Mouse (Mus musculus) embryo, embryonic 11.5 days (tissue): ENCODE measurements around the gene Mpp1.
A peak's percentile ranks its signal among the peaks of the same experiment; 100 is the strongest.
"Not testable (repeated sequence)": the region's sequence is repeated elsewhere in the genome, so short reads cannot be mapped to it uniquely, and the experiment has no call there.

ENCODE experiments used
- DNase-seq: peaks from one replicate; pipeline ENCODE4 v3.0.0-alpha.2; 2012; ENCODE audit warnings: low read depth, low spot score

Gene Mpp1

DNA sequence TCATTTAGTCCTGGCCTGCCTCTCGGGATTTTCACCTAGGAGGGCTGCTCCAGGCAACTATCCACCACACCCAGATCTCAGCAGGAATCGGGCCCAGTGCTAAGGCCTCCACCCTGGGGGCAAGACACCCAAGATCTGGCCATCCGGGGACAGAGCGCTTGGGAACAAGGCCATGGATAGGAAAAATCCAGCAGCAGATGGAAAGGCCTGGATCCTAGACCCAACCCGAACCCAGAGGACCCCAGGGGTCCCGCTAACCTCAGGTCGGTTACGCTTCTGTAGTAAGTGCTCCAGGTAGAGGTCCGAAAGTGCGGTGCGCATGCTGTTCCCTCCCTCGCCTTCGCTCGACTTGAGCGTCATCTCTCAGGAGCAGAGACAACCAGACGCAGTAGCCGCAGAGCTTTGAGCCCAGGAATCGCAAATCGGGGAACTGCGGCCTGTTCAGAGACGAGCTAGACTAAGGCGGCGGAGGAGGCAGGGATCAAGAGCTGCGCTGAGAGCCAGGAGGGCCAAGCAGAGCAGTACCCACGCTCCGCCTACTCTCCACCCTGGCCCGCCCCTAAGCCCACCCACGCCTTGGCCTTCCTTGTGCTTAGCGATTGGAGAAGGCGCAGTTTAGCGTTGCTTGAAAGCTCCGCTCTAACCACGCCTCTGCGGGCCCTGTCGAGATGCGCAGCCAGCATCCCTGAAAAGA is at the start of gene Mpp1:
TSS of gene Mpp1 (minus strand) at position 550 of the 694 bp plus-strand sequence.
- peak; percentile 63 for DNase-seq

DNA sequence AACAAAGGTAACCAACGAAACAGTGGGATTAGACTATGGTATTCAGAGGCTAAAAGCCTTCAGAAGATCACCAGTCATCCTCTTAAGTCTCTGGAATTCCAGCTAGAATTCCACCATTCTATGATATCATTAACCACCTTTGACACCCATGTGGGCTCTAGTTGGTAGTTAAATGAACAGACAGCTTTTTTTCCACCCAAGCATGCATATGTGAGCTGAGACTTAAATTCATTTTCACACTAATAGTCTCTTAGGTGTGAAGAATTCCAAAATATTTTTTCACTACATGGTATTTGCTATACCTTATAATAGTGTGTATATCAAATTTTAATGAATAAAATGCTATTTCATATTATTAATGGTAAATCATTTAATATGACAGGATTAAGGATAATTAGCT is 32.9 kb upstream of the Mpp1 start, which contains the start of gene Smim9:
TSS of gene Smim9 (minus strand) at position 101 of the 400 bp plus-strand sequence.
- DNase-seq = no peak

DNA sequence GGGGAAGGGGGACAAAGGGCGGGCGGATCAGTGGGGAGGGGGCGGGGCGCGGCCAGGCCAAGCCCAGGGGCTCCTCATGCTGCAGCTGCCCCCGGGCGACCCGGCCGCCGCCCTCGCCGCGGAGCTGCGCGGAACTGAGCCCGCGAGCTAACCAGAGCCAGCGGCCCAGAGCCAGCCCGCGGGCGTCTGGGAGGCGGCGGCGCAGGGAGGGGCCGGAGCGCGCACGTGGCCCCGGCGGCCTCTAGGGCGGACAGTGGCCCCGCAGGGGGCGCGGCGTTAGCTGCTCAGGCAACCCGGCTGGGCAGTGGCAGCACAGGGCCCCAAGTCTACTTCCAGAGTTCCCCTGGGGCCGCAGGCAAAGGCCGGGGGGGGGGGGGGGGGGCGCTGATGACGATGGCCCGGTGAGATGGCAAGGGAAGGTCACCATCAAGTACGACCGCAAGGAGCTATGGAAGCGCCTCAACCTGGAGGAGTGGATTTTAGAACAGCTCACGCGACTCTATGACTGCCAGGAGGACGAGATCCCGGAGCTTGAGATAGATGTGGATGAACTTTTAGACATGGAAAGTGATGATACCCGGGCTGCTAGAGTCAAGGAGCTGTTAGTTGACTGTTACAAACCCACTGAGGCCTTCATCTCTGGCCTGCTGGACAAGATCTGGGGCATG is 24.9 kb upstream of the Mpp1 start:
- DNase-seq = peak; percentile 4

DNA sequence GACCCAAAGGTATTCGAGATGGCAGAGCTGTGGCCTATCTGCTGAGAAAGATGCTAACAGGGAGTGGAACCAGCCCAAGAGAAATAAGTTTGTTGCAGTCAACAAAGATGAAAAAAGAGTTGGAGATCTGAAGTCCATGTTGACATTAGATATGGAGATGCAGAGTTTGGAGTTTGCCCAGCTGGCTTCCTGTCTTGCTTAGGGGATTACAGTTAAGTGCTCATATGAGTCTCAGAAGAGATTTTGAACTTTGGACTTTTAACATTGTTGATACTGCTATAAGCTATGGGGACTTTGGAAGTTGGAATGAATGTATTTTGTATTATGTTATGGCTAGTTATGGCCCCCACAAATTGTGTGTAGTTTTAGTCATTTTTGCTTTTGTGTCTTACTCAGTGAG is 21.4 kb upstream of the Mpp1 start:
- no peak for DNase-seq

DNA sequence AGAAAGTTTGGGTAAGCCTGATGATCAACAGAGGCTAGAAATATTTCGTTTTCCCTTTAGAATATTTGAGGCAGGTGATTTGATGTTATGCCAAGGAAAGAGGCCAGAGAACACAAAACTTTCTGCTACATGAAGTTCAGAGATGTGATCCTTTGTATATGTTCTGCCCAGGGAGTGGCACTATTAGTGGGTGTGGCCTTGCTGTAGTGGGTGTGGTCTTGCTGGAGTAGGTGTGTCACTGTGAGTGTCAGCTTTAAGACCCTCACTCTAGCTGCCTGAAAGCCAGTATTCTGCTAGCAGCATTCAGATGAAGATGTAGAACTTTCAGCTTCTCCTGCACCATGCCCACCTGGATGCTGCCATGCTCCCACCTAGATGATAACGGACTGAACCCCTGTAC is 19.5 kb upstream of the Mpp1 start:
- no peak for DNase-seq

DNA sequence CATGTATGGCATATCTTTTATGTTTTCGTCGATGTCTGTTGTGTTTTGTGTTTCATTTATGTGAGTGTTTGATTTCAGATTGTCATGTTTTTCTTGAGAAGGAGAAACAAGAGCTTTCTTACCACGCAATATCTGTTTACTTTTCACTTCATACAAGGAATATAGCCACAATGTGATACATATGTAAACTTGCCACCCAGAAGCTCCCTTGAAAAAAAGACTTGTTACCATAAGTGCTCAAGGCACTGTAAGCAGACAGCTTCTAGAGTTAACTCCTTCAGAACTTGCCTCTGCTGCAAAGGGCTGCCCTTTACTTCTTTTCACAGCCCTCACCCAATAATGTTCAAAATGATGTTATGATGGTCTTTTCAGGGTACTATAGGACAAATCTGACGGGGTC is 17.6 kb upstream of the Mpp1 start:
- DNase-seq = no peak

DNA sequence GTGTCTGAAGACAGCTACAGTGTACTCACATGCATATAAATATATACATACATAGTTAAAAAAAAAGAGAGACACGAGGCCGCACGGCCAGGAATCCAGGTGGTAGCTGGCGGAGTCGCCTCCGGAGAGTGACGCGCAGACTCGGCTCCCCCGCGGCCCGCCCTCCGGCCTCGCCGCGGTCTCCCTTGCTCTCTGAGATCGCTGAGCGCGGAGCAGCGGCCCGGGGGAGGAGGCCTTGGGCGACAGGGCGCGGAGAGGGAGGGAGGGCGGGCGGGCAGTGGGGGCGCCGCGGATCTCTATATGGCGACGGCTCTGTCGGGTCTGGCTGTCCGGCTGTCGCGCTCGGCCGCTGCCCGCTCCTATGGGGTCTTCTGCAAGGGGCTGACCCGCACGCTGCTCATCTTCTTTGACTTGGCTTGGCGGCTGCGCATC is 12.3 kb upstream of the Mpp1 start:
- not testable (repeated sequence) for DNase-seq

DNA sequence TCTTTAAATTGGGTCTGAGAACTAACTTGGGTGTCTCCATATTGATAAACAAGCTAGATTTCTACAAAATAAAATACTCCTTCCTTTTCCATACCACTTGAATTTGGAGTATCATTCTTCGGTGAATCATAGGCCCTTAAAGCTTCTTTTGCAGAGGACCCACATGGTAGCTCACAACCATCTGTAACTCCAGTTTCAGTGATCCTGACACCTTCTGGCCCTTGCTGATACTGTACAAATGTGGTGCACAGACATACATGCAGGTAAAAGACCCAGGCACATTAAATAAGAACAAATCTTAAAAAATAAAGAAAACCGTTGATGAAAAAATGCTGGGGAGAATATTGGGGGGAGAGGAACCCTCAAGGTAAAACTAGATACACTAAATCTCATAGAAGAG is 7.4 kb upstream of the Mpp1 start:
- DNase-seq = no peak

DNA sequence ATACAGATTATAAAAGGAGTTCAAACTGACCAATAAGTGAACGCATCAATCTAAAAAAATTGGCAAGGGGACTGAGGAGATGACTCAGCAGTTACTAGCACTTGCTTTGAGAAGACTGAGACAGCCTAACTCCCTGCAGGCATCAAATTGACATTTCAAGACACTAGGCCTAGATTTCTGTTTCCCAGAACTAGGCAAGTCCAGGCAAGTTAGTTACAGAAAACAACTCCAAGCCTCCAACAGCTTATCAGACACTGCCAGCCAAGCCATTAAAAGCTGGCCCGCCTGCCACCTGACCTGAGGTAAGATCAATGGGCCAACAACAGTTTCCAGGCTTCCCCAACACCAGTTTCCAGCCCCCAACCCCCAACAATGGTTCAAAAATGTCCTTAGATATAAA is 6.9 kb upstream of the Mpp1 start:
- no peak for DNase-seq

DNA sequence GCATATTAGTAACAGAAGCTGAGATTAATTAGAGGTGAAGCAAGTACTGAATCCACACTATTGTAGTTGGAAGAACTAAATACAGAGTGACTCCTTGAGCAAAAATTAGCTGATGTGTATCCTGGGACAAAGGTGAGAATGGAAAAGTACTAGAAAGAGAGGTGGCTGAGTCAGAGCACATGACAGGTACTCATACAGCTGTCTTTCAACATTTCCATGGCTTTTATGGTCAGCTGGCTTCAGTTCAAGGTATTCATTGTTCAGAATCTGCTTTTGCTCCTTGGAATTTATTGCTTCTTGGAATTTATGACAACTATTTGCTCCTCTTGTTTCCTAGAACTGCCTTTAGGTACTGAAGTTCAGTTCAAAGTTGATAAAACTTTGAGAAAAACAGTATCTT is 6.1 kb upstream of the Mpp1 start:
- DNase-seq = no peak

DNA sequence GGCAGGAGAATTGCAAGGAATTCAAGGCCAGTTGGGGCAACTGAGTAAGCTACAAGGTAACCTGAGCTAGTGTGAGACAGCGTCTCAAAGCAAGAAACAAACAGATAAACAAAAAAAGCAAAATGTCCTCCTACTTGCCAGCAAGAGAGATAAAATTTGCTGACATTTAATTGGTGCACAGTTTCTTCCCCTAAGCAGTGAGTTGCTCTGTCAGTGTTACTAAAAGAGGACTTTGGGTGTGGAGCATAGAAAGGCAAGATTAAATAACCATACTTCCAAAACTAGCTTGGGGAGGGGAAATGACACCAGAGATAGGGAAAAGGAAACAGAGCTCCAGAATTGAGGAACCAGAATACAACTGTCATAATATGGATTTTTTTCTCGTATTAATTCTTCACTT is 1.3 kb downstream of the Mpp1 start:
- no peak for DNase-seq

DNA sequence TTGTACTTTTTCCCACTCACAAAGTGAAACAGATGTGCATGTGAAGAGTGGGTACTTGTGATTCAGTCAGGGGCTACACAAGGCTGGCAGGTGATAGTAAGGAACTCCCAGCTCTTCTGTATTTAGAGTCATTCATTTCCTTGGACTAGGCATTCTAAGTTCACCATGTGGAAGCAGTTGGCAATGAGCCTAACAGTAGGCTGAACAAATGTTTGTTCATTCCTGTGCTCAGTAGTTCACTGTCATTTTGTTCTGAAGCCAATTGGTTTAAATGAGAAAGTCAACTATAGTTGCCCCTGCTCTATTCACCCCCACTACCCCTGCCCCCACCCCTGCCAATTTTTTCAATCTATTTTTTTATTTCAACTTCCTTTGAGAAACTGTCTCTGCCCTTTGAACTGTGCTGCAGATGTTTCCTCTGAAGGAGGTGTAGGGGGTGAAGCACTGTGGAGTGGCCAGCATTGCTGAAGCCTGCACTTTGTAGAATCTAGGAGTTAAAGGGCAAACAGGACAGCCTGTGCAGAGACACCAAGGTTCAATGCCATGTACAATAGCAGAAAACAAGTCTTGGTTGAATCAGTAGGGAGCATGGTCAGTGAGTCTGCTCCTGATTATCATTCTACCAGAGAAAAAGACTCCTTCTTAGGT is 2.4 kb downstream of the Mpp1 start:
- no peak for DNase-seq

DNA sequence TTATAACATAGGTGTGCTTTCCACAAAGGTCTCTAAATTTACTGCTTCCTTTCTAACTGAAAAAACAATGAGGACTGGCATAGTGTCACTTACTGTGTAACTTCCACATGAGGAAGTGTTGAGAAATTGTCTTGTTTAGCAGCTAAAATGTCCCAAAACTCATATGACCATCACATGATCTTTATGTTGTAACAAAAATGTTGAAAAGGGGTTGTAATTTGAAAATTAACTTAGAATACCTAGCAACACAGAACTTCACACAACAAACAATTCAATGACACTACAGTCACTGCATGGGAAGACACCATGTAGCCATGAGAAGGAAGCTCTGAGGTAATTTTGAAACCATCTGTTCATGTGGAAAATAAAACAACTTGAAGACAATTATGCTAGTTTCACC is 3.9 kb downstream of the Mpp1 start:
- no peak for DNase-seq

DNA sequence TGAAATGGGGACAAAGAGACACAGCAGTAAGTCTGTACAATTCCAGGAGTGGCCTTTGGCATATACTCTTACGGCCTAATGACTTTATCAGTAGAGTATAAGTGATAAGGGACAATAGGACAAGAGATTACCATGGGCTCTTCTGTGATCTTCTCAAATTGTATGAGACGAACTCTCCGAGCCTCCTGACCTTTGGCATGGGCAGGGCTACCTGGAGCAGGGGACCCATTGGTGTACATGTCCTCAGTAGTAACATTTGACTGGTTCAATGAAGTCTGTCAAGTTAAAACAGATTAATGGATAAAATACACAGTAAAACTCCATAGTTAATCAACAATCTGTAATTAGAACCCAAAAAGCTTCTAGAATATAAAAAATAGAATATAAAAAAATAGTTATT is 5.2 kb downstream of the Mpp1 start:
- DNase-seq = no peak

DNA sequence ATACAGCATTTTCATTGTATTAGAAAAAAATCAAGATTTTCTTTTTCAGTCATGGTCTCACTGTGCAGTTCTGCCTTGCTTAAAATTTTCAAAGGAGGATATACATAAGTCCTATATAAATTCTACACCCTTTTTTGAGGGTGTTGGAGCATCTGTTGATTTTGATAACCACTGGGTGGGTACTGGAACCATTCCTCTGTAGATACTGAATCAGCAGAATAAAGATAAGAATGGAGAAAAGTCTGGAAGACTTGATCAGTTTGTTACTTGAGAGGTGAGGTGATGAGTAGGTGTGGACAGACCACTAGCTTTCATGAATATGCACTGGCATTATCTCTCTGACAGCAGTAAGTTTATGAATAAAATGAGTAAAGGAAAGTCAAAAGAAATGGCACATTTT is 15.3 kb downstream of the Mpp1 start:
- no peak for DNase-seq

DNA sequence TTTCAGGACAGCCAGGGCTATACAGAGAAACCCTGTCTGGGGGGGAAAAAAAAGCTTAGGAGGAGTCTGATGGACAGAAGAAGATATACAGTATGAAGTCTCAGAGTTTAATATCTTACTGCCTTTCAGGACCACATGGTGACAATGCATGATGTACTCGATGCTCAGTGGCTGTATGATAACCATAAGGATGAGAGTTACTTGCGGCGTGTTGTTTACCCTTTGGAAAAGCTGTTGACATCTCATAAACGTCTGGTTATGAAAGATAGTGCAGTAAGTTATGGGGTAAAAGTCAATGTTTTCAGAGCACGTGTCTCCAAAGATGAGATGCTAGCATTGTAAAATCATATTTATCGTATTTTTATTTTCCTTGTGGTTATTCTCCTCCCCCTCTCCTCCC is 28.5 kb downstream of the Mpp1 start:
- no peak for DNase-seq

DNA sequence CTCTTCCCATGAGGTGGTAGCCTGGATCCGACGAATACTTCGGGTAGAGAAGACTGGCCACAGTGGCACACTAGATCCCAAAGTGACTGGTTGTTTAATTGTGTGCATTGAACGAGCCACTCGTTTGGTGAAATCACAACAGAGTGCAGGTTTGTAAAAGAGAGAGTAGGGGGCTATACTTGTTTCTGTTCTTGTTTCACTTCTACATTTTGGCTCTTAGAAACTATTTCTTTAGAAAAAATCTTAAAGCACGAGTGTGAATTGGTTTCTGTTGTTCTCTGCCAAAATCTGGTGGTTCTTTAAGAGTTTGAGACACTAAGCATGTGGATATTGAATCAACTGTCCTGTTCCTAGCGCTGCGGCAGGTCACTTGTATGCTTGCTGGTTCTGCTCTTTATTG is 32.0 kb downstream of the Mpp1 start:
- no peak for DNase-seq

DNA sequence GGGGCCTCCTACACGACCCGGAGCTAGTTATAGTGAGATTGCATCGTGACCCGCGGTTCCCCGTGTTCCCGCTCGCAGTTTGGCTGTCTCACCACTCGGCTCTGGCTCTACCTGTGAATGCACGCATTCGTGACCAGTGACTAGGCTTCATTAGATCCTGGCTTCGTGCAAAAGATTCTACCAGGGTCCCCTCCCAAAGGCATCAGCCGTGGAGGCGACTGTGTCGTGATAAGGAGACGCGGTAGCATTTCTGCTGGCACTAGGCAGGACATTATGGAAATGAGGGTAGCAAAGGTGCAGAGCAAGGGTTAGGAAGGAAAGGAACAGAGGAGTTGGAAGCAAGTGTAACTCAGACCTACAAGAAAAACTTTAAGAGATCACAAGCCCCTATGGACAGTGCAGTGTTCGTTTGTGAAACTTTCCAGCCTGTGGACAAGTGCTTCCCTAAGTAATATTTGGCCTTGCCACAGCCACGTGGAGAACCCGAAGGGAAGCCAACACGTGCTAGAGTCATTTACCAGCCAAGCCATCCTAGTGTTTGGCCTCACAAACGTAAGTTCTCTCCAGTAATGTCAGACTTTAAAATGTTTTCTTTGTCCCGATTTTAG is 34.5 kb downstream of the Mpp1 start:
- no peak for DNase-seq

DNA sequence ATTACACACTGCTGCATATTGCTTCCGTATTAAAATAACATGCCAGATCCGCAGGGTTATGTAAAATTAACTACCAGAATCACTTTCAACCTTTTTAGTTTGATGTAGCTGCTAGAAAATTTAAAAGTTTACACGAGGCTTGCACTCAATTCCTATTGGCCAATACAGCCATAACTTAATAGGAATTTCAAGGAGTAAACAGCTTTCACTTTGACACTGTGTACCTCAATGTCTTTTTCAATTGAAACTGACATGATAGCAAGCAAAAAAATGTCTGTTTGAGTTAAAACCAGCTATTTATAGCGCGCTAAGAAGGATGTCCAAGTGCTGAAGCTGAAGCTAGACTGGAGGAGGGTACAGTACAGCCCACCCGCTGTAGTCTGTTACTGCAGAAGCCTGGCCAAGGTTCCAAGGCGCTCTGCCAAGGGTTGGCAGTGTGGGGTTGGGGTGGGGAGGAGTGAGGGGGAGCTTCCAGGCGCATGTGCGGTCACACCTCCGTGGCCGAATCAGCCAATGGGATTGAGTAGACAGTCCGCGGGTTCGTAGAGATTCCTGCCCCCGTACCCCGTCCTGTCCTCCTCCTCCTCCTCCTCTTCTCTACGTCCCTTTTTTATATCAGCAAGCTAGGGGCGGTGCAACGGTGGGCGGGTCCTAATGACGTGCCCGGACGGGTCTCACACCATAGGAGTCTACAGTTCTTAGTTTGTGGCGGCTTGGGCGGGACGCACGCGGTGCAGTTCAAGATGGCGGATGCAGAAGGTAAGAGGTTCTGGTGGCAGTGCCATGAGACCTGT is 35.2 kb downstream of the Mpp1 start, which contains the start of gene Dkc1:
TSS of gene Dkc1 (plus strand) at position 486 of the 794 bp plus-strand sequence.
- DNase-seq = peak; percentile 78

DNA sequence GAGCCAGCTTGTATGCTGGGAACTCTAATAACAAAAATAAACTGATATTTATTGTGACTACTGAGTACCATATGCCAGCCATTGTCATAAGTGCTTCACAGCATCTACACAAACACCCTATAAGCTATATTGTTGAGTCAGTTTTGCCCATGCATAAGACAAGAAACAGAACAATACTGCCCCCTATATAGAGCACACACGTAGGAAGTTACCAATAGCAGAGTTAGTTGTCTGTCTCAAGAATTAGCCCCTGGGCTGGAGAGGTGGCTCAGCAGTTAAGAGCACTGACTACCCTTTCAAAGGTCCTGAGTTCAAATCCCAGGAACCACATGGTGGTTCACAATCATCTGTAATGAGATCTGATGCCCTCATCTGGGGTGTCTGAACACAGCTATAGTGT is 45.2 kb downstream of the Mpp1 start:
- no peak for DNase-seq

DNA sequence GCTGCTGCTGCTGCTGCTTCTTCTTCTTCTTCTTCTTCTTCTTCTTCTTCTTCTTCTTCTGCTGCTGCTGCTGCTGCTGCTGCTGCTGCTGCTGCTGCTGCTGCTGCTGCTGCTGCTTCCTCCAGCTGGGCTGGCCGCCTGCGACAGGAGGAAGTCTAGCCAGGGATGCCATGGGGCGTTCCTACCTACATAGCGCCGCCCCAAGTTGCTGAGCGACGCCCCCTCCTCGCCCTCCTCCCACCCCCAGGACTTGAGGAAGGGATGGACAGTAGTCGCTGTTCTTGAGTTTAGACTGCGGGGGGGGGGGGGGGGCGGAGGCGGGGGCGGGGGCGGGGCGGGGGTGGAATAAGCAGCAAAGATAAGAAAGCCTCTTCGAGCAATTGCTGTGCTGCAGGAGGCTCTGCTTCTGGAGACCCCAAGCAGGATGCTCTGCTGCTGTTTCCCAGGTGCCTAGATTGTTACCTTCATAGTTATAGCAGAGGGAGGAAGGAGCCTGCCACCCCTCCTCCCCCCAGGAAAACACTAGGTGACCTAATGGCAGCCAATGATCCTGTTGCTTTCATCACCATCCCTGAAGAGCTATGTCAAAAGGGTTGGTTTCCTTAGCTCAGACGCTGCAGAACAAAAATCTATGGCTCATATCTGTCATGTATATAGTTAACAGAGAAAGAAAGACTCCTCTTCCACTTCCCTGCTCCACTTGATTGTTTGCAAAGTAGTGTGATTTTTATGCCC is 45.9 kb downstream of the Mpp1 start, which contains the start of gene Gab3:
TSS of gene Gab3 (minus strand) at position 685 of the 735 bp plus-strand sequence.
- DNase-seq = no peak
